Mouse (Mus musculus) liver (tissue): Measurements from ENCODE around the gene Gm44596.

Source experiments
- DNase-seq: peaks from one replicate; pipeline ENCODE4 v3.0.0-alpha.2; 2020; ENCODE audit warnings: mixed read lengths

Gm44596 gene

GRCm38 (mm10) chr6:128381254-128381653 is 6.0 kb downstream of the Gm44596 start:
- no peak for DNase-seq

GRCm38 (mm10) chr6:128383752-128384151 is 8.4 kb downstream of the Gm44596 start:
- DNase-seq, result no peak

- DNase-seq, result no peak
Measured at GRCm38 (mm10) chr6:128385026-128385425, 9.7 kb downstream of the Gm44596 start.

- DNase-seq, result no peak
Measured at GRCm38 (mm10) chr6:128389185-128389584, 13.9 kb downstream of the Gm44596 start.

GRCm38 (mm10) chr6:128390683-128391082 is 15.4 kb downstream of the Gm44596 start:
- no peak for DNase-seq

GRCm38 (mm10) chr6:128397574-128398261 is 22.4 kb downstream of the Gm44596 start:
- peak; percentile 42 for DNase-seq

- no peak for DNase-seq
Measured at GRCm38 (mm10) chr6:128398996-128399395, 23.7 kb downstream of the Gm44596 start, which contains the start of gene Nrip2. Gene Nrip2, plus strand, starts transcription at chr6:128399296.

- DNase-seq, result peak; percentile 19
Measured at GRCm38 (mm10) chr6:128399421-128400185, 24.3 kb downstream of the Gm44596 start.

- no peak for DNase-seq
Measured at GRCm38 (mm10) chr6:128404708-128405107, 29.4 kb downstream of the Gm44596 start.

GRCm38 (mm10) chr6:128408544-128409125 is 33.3 kb downstream of the Gm44596 start:
- no peak for DNase-seq

- DNase-seq, result no peak
Measured at GRCm38 (mm10) chr6:128410305-128410704, 35.0 kb downstream of the Gm44596 start.

GRCm38 (mm10) chr6:128411115-128411514 is 35.8 kb downstream of the Gm44596 start:
- DNase-seq, result peak; percentile 79

- DNase-seq, result no peak
Measured at GRCm38 (mm10) chr6:128416169-128416568, 40.9 kb downstream of the Gm44596 start.

- DNase-seq, result no peak
Measured at GRCm38 (mm10) chr6:128418076-128418475, 42.8 kb downstream of the Gm44596 start.

GRCm38 (mm10) chr6:128421036-128421435 is 45.7 kb downstream of the Gm44596 start:
- no peak for DNase-seq

- DNase-seq, result no peak
Measured at GRCm38 (mm10) chr6:128421480-128421879, 46.2 kb downstream of the Gm44596 start.

GRCm38 (mm10) chr6:128423496-128424268 is 48.4 kb downstream of the Gm44596 start:
- DNase-seq, result peak; percentile 68

- DNase-seq, result peak; percentile 96
Measured at GRCm38 (mm10) chr6:128424269-128425019, 49.1 kb downstream of the Gm44596 start, which contains the start of gene Itfg2. Gene Itfg2, minus strand, starts transcription at chr6:128424931.

GRCm38 (mm10) chr6:128425046-128425445 is 49.7 kb downstream of the Gm44596 start:
- DNase-seq, result no peak

GRCm38 (mm10) chr6:128427571-128427970 is 52.3 kb downstream of the Gm44596 start:
- DNase-seq, result no peak

- no peak for DNase-seq
Measured at GRCm38 (mm10) chr6:128429300-128429699, 54.0 kb downstream of the Gm44596 start.

GRCm38 (mm10) chr6:128429826-128430225 is 54.5 kb downstream of the Gm44596 start:
- DNase-seq, result no peak
